Mouse (Mus musculus): ENCODE measurements around the gene Alkbh4. TPM values are rescaled to one million over a fixed set of nuclear protein-coding genes. Genes with fewer than 3 reads are reported as not detected.

Alkbh4 gene
- polyA plus RNA-seq, 1 experiment = 6.7 TPM

DNA sequence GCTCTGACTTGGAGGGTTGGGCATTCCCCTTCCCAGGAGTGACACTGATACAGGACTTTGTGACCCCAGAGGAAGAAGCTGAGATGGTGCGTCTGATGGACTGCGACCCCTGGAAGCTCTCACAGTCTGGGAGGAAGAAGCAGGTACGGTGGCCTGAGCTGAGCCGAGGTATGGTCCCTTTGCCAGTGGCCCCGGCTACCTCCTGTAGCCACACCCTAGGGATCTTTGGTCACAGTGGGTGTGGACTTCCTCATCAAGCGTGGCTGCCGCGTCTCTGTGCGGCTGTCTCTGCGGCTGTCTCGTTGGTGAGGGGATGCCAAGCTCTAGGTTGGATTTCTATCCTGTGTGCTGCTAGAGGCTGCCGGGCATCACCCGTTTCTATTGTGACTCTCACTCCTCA is 3.4 kb downstream of the Alkbh4 start:
- Histone ChIP-seq H3K27me3 (ENCODE audit: control insufficient read depth, insufficient read depth, insufficient read length) (no peaks in the 10 kb centered on the region), H3K4me2 (ENCODE audit: low read depth) (no peak overlapping the region), H3ac (ENCODE audit: control insufficient read depth, insufficient read length) (no peak overlapping the region), H3K79me2 (ENCODE audit: control insufficient read depth, insufficient read depth) (peaks cover 20% of the 10 kb centered on the region), H3K36me3 (ENCODE audit: control insufficient read depth, insufficient read depth) (peaks cover 2% of the 10 kb centered on the region), H3K4me3 (no peak overlapping the region)
- no peak for TF ChIP-seq MAX (IDR thresholded peaks at IDR 0.05; ENCODE audit: low read depth)
- no peak for TF ChIP-seq TCF3 (IDR thresholded peaks at IDR 0.05; ENCODE audit: insufficient read length, low read depth)
- no peak for TF ChIP-seq REST (IDR thresholded peaks at IDR 0.05; ENCODE audit: insufficient read depth, insufficient read length)
- no peak for TF ChIP-seq E2F4 (IDR thresholded peaks at IDR 0.05; ENCODE audit: insufficient read depth)

DNA sequence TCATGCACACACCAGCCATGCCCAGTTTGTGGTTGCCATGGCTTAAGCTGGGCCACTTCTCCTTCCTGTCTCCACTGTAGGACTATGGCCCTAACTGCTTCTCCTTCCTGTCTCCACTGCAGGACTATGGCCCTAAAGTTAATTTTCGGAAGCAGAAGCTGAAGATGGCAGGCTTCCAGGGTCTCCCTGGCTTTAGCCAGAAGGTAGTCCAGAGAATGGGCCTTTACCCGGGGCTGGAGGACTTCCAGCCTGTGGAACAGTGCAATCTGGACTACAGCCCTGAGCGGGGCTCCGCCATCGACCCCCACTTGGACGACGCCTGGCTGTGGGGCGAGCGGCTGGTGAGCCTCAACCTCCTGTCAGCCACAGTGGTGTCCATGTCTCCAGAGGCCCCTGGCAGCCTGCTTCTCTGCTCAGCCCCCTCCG is 4.1 kb downstream of the Alkbh4 start:
- Histone ChIP-seq H3K79me2 (ENCODE audit: control insufficient read depth, insufficient read depth) (peaks cover 15% of the 10 kb centered on the region), H3K4me3 (no peak overlapping the region), H3K4me2 (ENCODE audit: low read depth) (no peak overlapping the region), H3K27me3 (ENCODE audit: control insufficient read depth, insufficient read depth, insufficient read length) (no peaks in the 10 kb centered on the region), H3K36me3 (ENCODE audit: control insufficient read depth, insufficient read depth) (peaks cover 2% of the 10 kb centered on the region), H3ac (ENCODE audit: control insufficient read depth, insufficient read length) (no peak overlapping the region)
- no peak for TF ChIP-seq TCF12 (IDR thresholded peaks at IDR 0.05; ENCODE audit: insufficient read depth, poor library complexity, severe bottlenecking)
- TF ChIP-seq POLR2A (IDR thresholded peaks at IDR 0.05; ENCODE audit: insufficient read length, low read depth) = no peak
- no peak for TF ChIP-seq E2F4 (IDR thresholded peaks at IDR 0.05; ENCODE audit: insufficient read depth)
- TF ChIP-seq MYOD1 (IDR thresholded peaks at IDR 0.05; ENCODE audit: control insufficient read depth in 1 of 3, insufficient read length in 2 of 3, low read depth in 2 of 3) = no peak
- TF ChIP-seq USF1 (IDR thresholded peaks at IDR 0.05; ENCODE audit: low read depth) = no peak
- TF ChIP-seq CEBPB (IDR thresholded peaks at IDR 0.05; ENCODE audit: insufficient read depth, poor library complexity, severe bottlenecking) = no peak
- no peak for TF ChIP-seq REST (IDR thresholded peaks at IDR 0.05; ENCODE audit: insufficient read depth, insufficient read length)
- TF ChIP-seq POLR2AphosphoS2 (IDR thresholded peaks at IDR 0.05; ENCODE audit: insufficient read length, low read depth) = no peak
- no peak for TF ChIP-seq MYOG (IDR thresholded peaks at IDR 0.05; ENCODE audit: control insufficient read depth in 1 of 3, insufficient read depth in 1 of 3, insufficient read length in 2 of 3, low read depth in 2 of 3)
- TF ChIP-seq TCF3 (IDR thresholded peaks at IDR 0.05; ENCODE audit: insufficient read length, low read depth) = no peak

DNA sequence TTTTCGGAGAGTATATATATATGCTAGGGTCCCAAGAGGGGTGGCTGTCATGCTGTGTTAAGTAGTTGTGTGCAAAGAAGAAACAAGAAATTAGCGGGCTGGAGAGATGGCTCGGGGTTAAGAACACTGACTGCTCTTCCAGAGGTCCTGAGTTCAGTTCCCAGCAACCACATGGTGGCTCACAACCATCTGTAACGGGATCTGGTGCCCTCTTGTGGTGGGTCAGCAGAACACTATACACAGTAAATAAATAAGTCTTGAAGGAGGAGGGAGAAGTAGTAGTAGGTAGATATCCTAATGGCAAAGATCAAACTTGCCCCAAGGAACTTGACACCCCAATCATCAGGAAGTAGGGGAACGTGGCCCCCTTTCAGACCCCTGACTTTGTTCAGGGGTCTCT is 6.8 kb downstream of the Alkbh4 start:
- Histone ChIP-seq H3K79me2 (ENCODE audit: control insufficient read depth, insufficient read depth) (no peaks in the 10 kb centered on the region), H3K36me3 (ENCODE audit: control insufficient read depth, insufficient read depth) (peaks cover 2% of the 10 kb centered on the region), H3K27me3 (ENCODE audit: control insufficient read depth, insufficient read depth, insufficient read length) (no peaks in the 10 kb centered on the region), H3K4me3 (no peak overlapping the region), H3ac (ENCODE audit: control insufficient read depth, insufficient read length) (no peak overlapping the region), H3K4me2 (ENCODE audit: low read depth) (no peak overlapping the region)
- TF ChIP-seq TCF12 (IDR thresholded peaks at IDR 0.05; ENCODE audit: insufficient read depth, poor library complexity, severe bottlenecking) (no peak), MAX (IDR thresholded peaks at IDR 0.05; ENCODE audit: low read depth) (no peak), MYOG (IDR thresholded peaks at IDR 0.05; ENCODE audit: control insufficient read depth in 1 of 3, insufficient read depth in 1 of 3, insufficient read length in 2 of 3, low read depth in 2 of 3) (no peak), USF1 (IDR thresholded peaks at IDR 0.05; ENCODE audit: low read depth) (no peak)

DNA sequence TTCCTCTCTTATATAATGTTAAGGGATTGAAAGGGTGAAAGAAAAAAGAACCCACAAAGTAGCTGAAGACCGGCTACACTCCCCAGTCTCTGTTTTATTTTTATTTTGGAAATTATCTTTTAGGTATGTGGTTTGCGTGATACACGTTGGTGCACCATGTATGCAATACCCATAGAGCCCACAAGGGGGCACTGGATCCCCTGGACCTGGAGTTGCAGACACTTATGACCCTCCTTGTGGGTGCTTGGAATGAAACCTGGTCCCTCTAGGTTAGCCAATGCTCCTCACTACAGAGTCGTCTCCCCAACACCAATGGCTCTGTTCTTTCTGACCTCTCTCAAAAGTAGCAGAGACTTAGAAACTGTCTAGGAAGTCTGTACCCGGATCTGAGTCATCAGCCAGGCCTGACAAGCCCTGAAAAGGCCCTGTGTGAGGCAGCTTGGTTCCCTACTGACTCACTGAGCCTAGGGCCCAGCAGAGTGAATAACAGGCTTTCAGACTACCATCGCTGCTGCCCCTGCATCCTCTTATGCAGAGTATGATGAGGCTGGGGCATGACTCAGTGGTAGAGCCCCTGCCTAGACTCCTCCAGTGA is 7.3 kb downstream of the Alkbh4 start:
- H3ac ChIP-seq (ENCODE audit: control insufficient read depth, insufficient read length) = no peak overlapping the region
- H3K36me3 ChIP-seq (ENCODE audit: control insufficient read depth, insufficient read depth) = peaks cover 2% of the 10 kb centered on the region
- no peak overlapping the region for H3K4me3 ChIP-seq
- no peak for TF ChIP-seq TCF3 (IDR thresholded peaks at IDR 0.05; ENCODE audit: insufficient read length, low read depth)
- no peak for TF ChIP-seq MYOD1 (IDR thresholded peaks at IDR 0.05; ENCODE audit: control insufficient read depth in 1 of 3, insufficient read length in 2 of 3, low read depth in 2 of 3)
- no peak for TF ChIP-seq MAX (IDR thresholded peaks at IDR 0.05; ENCODE audit: low read depth)
- no peak for TF ChIP-seq REST (IDR thresholded peaks at IDR 0.05; ENCODE audit: insufficient read depth, insufficient read length)
- TF ChIP-seq USF1 (IDR thresholded peaks at IDR 0.05; ENCODE audit: low read depth) = no peak
- no peak for TF ChIP-seq MYOG (IDR thresholded peaks at IDR 0.05; ENCODE audit: control insufficient read depth in 1 of 3, insufficient read depth in 1 of 3, insufficient read length in 2 of 3, low read depth in 2 of 3)
- no peak for TF ChIP-seq E2F4 (IDR thresholded peaks at IDR 0.05; ENCODE audit: insufficient read depth)
- no peak for TF ChIP-seq TCF12 (IDR thresholded peaks at IDR 0.05; ENCODE audit: insufficient read depth, poor library complexity, severe bottlenecking)
- no peak for TF ChIP-seq SRF (IDR thresholded peaks at IDR 0.05; ENCODE audit: control insufficient read depth, insufficient read length, low read depth)
- TF ChIP-seq POLR2A (IDR thresholded peaks at IDR 0.05; ENCODE audit: insufficient read length, low read depth) = no peak
- TF ChIP-seq POLR2AphosphoS2 (IDR thresholded peaks at IDR 0.05; ENCODE audit: insufficient read length, low read depth) = no peak
- TF ChIP-seq CEBPB (IDR thresholded peaks at IDR 0.05; ENCODE audit: insufficient read depth, poor library complexity, severe bottlenecking) = no peak
- no peak overlapping the region for H3K4me2 ChIP-seq (ENCODE audit: low read depth)
- no peaks in the 10 kb centered on the region for H3K79me2 ChIP-seq (ENCODE audit: control insufficient read depth, insufficient read depth)
- H3K27me3 ChIP-seq (ENCODE audit: control insufficient read depth, insufficient read depth, insufficient read length) = no peaks in the 10 kb centered on the region

GRCm38 (mm10) chr5:136144606-136145430 is 8.9 kb downstream of the Alkbh4 start:
- Histone ChIP-seq H3ac (ENCODE audit: control insufficient read depth, insufficient read length) (no peak overlapping the region), H3K79me2 (ENCODE audit: control insufficient read depth, insufficient read depth) (no peaks in the 10 kb centered on the region), H3K4me3 (no peak overlapping the region), H3K4me2 (ENCODE audit: low read depth) (no peak overlapping the region), H3K36me3 (ENCODE audit: control insufficient read depth, insufficient read depth) (no peaks in the 10 kb centered on the region), H3K27me3 (ENCODE audit: control insufficient read depth, insufficient read depth, insufficient read length) (no peaks in the 10 kb centered on the region)
- TF ChIP-seq CEBPB (IDR thresholded peaks at IDR 0.05; ENCODE audit: insufficient read depth, poor library complexity, severe bottlenecking) (no peak), TCF12 (IDR thresholded peaks at IDR 0.05; ENCODE audit: insufficient read depth, poor library complexity, severe bottlenecking) (no peak), POLR2AphosphoS2 (IDR thresholded peaks at IDR 0.05; ENCODE audit: insufficient read length, low read depth) (no peak), USF1 (IDR thresholded peaks at IDR 0.05; ENCODE audit: low read depth) (no peak), E2F4 (IDR thresholded peaks at IDR 0.05; ENCODE audit: insufficient read depth) (no peak), SRF (IDR thresholded peaks at IDR 0.05; ENCODE audit: control insufficient read depth, insufficient read length, low read depth) (no peak), TCF3 (IDR thresholded peaks at IDR 0.05; ENCODE audit: insufficient read length, low read depth) (no peak), MYOG (IDR thresholded peaks at IDR 0.05; ENCODE audit: control insufficient read depth in 1 of 3, insufficient read depth in 1 of 3, insufficient read length in 2 of 3, low read depth in 2 of 3) (no peak), POLR2A (IDR thresholded peaks at IDR 0.05; ENCODE audit: insufficient read length, low read depth) (no peak), MAX (IDR thresholded peaks at IDR 0.05; ENCODE audit: low read depth) (no peak), REST (IDR thresholded peaks at IDR 0.05; ENCODE audit: insufficient read depth, insufficient read length) (no peak), MYOD1 (IDR thresholded peaks at IDR 0.05; ENCODE audit: control insufficient read depth in 1 of 3, insufficient read length in 2 of 3, low read depth in 2 of 3) (no peak)

All from myocyte (in vitro differentiated cells).